Mouse (Mus musculus): ENCODE measurements around the gene Usp35.

GRCm38 (mm10) chr7:97344655-97345054, 12.8 kb upstream of the Usp35 start:
- TF ChIP-seq CTCF (IDR thresholded peaks at IDR 0.05) (no peak), EP300 (IDR thresholded peaks at IDR 0.05) (no peak)

Data from lung, postnatal 0 days (tissue).